Mouse (Mus musculus) midbrain, embryonic 15.5 days (tissue): ENCODE data around the gene Dot1l. TPM values are rescaled to one million over a fixed set of nuclear protein-coding genes. Genes with fewer than 3 reads are reported as not detected.
"Not testable (repeated sequence)": the region's sequence is repeated elsewhere in the genome, so short reads cannot be mapped to it uniquely, and the experiment has no call there.

Experiments
- ATAC-seq: fragments of 200-750 bp; cut with Nextera tagmentation; replicated peaks from 2 replicates; pipeline ENCODE4 v1.8.0; 2017; ENCODE audit warnings: moderate TSS enrichment
- H3K27ac ChIP-seq: fragments of 300-500 bp; sonication (generic); 2 replicates; pipeline ENCODE4 v1.5.1; 2015; ENCODE audit warnings: mild to moderate bottlenecking, inconsistent platforms
- H3K27me3 ChIP-seq: fragments of 300-500 bp; sonication (generic); replicated peaks from 2 replicates; pipeline ENCODE4 v1.6.1; 2015; ENCODE audit warnings: inconsistent platforms
- H3K36me3 ChIP-seq: fragments of 300-500 bp; sonication (generic); replicated peaks from 2 replicates; pipeline ENCODE4 v1.6.1; 2015; ENCODE audit warnings: inconsistent platforms
- H3K4me1 ChIP-seq: fragments of 300-500 bp; sonication (generic); 2 replicates; pipeline ENCODE4 v1.6.1; 2015; ENCODE audit warnings: inconsistent platforms
- H3K4me2 ChIP-seq: fragments of 300-500 bp; sonication (generic); 2 replicates; pipeline ENCODE4 v1.6.1; 2015; ENCODE audit warnings: inconsistent platforms, mild to moderate bottlenecking, moderate library complexity
- H3K4me3 ChIP-seq: fragments of 300-500 bp; sonication (generic); 2 replicates; pipeline ENCODE4 v1.5.1; 2015; ENCODE audit warnings: mild to moderate bottlenecking, inconsistent platforms
- H3K9ac ChIP-seq: fragments of 300-500 bp; sonication (generic); 2 replicates; pipeline ENCODE4 v1.6.1; 2015; ENCODE audit warnings: mild to moderate bottlenecking, inconsistent platforms
- H3K9me3 ChIP-seq: fragments of 300-500 bp; sonication (generic); 2 replicates; pipeline ENCODE4 v1.6.1; 2016; ENCODE audit warnings: inconsistent platforms
- WGBS: fragments of 180-500 bp; shearing (Covaris S2); methylation state at CpG from one replicate; pipeline ENCODE4 v1.1.7; 2015; ENCODE audit warnings: mixed read lengths; 5-methylcytosine and 5-hydroxymethylcytosine counted together
- polyA plus RNA-seq: library from polyadenylated mRNA; unstranded; fragments of >200 nt; fragmentation: Nextera tagmentation; extraction: Ambion mirVana; gene quantifications from 2 replicates; pipeline ENCODE4 v1.2.1, GENCODE M21; 2015

Gene Dot1l
- polyA plus RNA-seq, 1 experiment from 2014 or later = 25.9 TPM

GRCm38 (mm10) chr10:80807057-80807627 lies 52.1 kb downstream of the Dot1l start:
- H3K27ac ChIP-seq = peak overlapping the region; percentile 81
- peak; percentile 89 for ATAC-seq
- H3K4me1 ChIP-seq = peaks cover 37% of the 10 kb centered on the region
- peaks cover 31% of the 10 kb centered on the region for H3K27me3 ChIP-seq
- H3K9ac ChIP-seq = peak overlapping the region; percentile 45
- no peaks in the 10 kb centered on the region for H3K9me3 ChIP-seq
- H3K36me3 ChIP-seq = peaks cover 23% of the 10 kb centered on the region
- WGBS = 1% methylated on average over 58 of the region's 58 CpGs
- H3K4me3 ChIP-seq = peak overlapping the region; percentile 40
- H3K4me2 ChIP-seq = peak overlapping the region; percentile 71

DNA sequence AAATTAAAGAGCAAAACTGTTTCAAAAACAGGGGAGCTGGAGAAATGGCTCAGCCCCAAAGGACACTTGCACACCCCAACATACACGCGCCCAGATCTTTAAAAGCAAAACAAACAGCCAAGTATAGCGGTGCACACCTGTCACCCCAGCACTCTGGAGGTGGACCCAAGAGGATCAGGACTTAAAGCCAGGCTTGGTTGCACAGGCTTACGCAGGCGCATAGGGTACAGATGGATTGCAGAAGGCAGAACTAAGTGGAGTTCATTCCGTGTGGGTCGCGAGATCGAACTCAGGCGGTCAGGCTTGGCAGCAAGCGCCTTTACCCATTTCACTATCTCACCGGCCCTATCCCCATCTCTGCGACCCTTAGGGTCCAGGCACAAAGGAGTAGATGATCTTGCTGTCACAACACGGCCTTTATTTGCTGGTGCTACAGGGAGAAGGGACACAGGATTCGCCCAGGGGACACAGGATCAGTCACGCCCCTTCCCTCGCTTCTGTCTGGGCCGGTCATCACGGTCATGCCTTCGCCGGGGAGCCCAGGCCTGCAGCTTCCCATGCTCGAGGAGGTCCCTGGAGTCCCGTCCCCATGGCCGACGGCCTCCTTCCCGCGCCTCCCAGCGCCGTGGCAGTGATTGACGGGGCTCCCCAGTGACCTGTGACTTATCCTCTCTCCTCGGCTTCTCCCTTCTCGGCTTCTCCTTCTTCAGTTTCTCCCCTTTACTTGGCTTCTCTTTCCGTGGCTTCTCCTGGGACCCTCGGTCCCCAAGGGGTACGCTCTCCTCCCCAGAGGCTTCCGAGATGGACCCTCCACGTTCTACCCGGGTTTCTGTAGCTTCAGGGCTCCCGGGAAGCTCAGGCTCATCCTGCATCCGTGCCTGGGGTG lies 53.3 kb downstream of the Dot1l start:
- Histone ChIP-seq H3K4me2 (peak overlapping the region; percentile 71), H3K27ac (no peak overlapping the region), H3K4me1 (peaks cover 37% of the 10 kb centered on the region), H3K4me3 (no peak overlapping the region), H3K27me3 (peaks cover 31% of the 10 kb centered on the region), H3K9ac (peak overlapping the region; percentile 26; the same call in 1 of the 2 replicates), H3K9me3 (no peaks in the 10 kb centered on the region), H3K36me3 (peaks cover 11% of the 10 kb centered on the region)
- WGBS = 18% methylated on average over 40 of the region's 40 CpGs
- ATAC-seq = no peak

DNA sequence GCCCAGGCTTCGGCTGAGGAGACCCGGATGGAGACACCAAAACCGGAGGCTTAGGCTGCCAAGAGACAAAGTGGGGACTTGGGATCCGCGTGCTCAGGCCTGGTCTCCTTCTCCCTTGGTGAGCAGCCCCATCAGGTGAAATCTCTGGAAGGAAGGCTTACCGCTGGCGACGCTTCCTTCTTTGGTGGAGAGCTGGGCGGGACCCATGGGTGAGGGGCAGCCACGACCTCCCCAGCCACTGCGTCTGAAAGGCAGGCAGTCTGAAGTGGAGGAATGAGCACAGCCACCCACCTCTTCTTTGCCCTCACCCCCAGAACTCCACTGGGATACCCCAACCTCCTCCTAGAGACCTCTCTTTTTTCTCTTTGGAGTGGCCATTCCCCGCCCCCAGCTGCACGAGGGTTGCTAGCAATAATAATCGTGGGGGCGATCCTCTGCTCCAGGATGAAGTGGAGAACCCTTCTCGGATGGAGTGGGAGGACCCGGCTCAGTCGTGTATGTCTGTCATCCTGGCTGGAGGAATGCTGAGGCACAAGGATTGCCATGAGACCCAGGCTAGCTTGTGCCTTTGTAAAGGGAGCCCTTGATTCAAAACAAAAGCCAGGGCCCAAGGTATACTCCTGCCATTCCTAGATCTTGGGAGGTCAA lies 54.1 kb downstream of the Dot1l start:
- ATAC-seq = no peak
- H3K4me3 ChIP-seq = no peak overlapping the region
- peak overlapping the region; percentile 26; the same call in 1 of the 2 replicates for H3K9ac ChIP-seq
- WGBS = 9% methylated on average over 18 of the region's 18 CpGs
- H3K4me2 ChIP-seq = peak overlapping the region; percentile 71; the same call in 1 of the 2 replicates
- peaks cover 4% of the 10 kb centered on the region; the same call in 1 of the 2 replicates for H3K36me3 ChIP-seq
- no peak overlapping the region for H3K27ac ChIP-seq
- peaks cover 31% of the 10 kb centered on the region for H3K27me3 ChIP-seq
- H3K4me1 ChIP-seq = peaks cover 37% of the 10 kb centered on the region
- H3K9me3 ChIP-seq = no peaks in the 10 kb centered on the region

DNA sequence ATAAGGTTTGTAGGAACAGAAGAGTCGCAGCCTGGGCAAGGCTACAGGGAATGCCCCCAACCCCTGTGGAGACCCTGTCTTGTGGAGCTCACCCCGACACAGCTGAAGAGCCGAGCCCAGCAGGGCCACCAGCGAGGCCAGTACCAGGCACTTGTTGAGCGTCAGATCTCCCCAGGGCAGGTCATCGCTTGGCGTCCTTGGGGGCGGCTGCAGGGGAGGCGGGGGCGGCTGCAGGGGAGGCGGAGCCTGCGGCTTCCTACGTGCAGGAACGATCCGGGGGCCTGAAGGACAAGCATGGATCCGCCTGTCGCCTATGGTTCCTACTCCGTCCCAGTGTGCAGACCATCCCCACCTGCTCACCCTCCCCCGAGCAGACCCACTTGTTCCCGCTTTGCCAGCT lies 55.1 kb downstream of the Dot1l start:
- H3K27me3 ChIP-seq = peaks cover 28% of the 10 kb centered on the region
- H3K4me1 ChIP-seq = peaks cover 37% of the 10 kb centered on the region
- ATAC-seq = no peak
- no peak overlapping the region for H3K27ac ChIP-seq
- no peaks in the 10 kb centered on the region for H3K9me3 ChIP-seq
- no peak overlapping the region for H3K9ac ChIP-seq
- no peak overlapping the region for H3K4me3 ChIP-seq
- H3K36me3 ChIP-seq = no peaks in the 10 kb centered on the region
- WGBS = 2% methylated on average over 20 of the region's 20 CpGs
- no peak overlapping the region for H3K4me2 ChIP-seq

DNA sequence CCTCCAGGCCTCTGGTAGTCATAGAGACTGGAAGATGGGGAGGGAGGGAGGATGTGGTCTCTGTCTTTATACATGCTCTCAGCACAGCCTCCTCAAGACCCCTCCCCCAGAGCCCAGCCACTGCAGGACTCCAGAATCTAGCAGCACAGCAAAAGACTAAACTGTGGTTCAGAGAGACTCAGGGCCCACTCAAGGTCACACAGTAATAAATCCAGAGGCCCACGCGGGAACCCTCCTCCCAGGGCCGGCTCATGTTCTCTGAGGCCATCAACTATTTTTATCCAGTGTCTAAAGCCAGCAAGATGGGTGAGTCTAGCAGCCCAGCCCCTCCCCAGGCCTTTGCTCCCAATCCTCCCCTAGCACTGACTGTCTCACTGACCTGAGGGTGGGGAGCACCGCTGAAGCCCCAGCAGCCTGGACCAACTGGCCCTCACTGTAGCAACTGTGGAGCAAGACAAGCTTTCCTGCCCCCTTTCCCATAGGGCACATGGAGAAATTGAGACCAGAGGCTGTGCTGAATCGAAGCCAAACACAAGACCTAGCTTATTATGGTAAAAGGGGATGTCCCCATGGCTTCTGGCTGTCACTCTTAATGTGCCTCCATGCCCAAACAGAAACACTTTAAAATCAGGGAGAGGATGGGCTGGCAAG lies 57.5 kb downstream of the Dot1l start:
- H3K4me1 ChIP-seq = peaks cover 20% of the 10 kb centered on the region
- ATAC-seq = no peak
- H3K4me2 ChIP-seq = no peak overlapping the region
- peaks cover 25% of the 10 kb centered on the region for H3K27me3 ChIP-seq
- no peak overlapping the region for H3K4me3 ChIP-seq
- WGBS = 63% methylated on average over 5 of the region's 5 CpGs
- H3K27ac ChIP-seq = no peak overlapping the region
- no peaks in the 10 kb centered on the region for H3K36me3 ChIP-seq
- no peak overlapping the region for H3K9ac ChIP-seq
- H3K9me3 ChIP-seq = no peaks in the 10 kb centered on the region

- peaks cover 21% of the 10 kb centered on the region for H3K27me3 ChIP-seq
- peaks cover 12% of the 10 kb centered on the region for H3K4me1 ChIP-seq
- no peak within 1 kb of the TSS for H3K4me3 ChIP-seq
- no peak within 1 kb of the TSS for H3K9ac ChIP-seq
- ATAC-seq = no peak
- no peaks in the 10 kb centered on the region for H3K36me3 ChIP-seq
- 61% methylated on average over 4 of the region's 4 CpGs for WGBS
- no peak within 1 kb of the TSS for H3K4me2 ChIP-seq
- no peak within 1 kb of the TSS for H3K27ac ChIP-seq
- H3K9me3 ChIP-seq = no peaks in the 10 kb centered on the region
Observed at GRCm38 (mm10) chr10:80813366-80813765, 58.4 kb downstream of the Dot1l start, which contains the start of gene Jsrp1. Gene Jsrp1 (minus strand): TSS chr10:80813498.

- peaks cover 2% of the 10 kb centered on the region; the same call in 1 of the 2 replicates for H3K4me1 ChIP-seq
- H3K9me3 ChIP-seq = no peaks in the 10 kb centered on the region
- peaks cover 10% of the 10 kb centered on the region for H3K27me3 ChIP-seq
- no peak overlapping the region for H3K9ac ChIP-seq
- no peak for ATAC-seq
- no peak overlapping the region for H3K27ac ChIP-seq
- no peaks in the 10 kb centered on the region for H3K36me3 ChIP-seq
- H3K4me3 ChIP-seq = no peak overlapping the region
- H3K4me2 ChIP-seq = no peak overlapping the region
- 65% methylated on average over 7 of the region's 7 CpGs for WGBS
Observed at GRCm38 (mm10) chr10:80814800-80815199, 59.8 kb downstream of the Dot1l start.

DNA sequence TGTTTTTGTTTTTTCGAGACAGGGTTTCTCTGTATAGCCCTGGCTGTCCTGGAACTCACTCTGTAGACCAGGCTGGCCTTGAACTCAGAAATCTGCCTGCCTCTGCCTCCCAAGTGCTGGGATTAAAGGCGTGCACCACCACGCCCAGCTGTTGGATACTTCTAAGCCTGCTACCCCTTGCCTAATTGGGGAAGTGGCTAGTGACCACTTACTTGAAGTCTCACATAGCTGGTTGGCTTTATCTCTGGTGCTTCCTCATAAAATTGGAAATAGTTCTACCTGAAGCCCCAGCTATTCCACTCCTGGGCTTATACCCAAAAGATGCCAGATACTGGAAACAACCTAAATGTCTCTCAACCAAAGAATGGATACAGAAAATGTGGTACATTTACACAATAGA lies 61.3 kb downstream of the Dot1l start:
- not testable (repeated sequence) for H3K27me3 ChIP-seq, H3K4me3 ChIP-seq, H3K4me1 ChIP-seq, H3K9ac ChIP-seq, ATAC-seq, H3K36me3 ChIP-seq, H3K4me2 ChIP-seq, H3K9me3 ChIP-seq, H3K27ac ChIP-seq
- 77% methylated on average over 3 of the region's 3 CpGs for WGBS

- no peaks in the 10 kb centered on the region for H3K4me1 ChIP-seq
- ATAC-seq = no peak
- no peaks in the 10 kb centered on the region for H3K36me3 ChIP-seq
- H3K27ac ChIP-seq = no peak overlapping the region
- H3K4me2 ChIP-seq = no peak overlapping the region
- 72% methylated on average over 2 of the region's 2 CpGs for WGBS
- H3K9me3 ChIP-seq = no peaks in the 10 kb centered on the region
- no peaks in the 10 kb centered on the region for H3K27me3 ChIP-seq
- no peak overlapping the region for H3K4me3 ChIP-seq
- no peak overlapping the region for H3K9ac ChIP-seq
Observed at GRCm38 (mm10) chr10:80817164-80817563, 62.2 kb downstream of the Dot1l start.

GRCm38 (mm10) chr10:80817955-80818354 lies 62.9 kb downstream of the Dot1l start:
- H3K4me1 ChIP-seq, H3K4me2 ChIP-seq, H3K4me3 ChIP-seq, H3K27me3 ChIP-seq, H3K36me3 ChIP-seq, ATAC-seq, H3K9me3 ChIP-seq, H3K27ac ChIP-seq, H3K9ac ChIP-seq: not testable (repeated sequence)
- WGBS = 86% methylated on average over 7 of the region's 7 CpGs

DNA sequence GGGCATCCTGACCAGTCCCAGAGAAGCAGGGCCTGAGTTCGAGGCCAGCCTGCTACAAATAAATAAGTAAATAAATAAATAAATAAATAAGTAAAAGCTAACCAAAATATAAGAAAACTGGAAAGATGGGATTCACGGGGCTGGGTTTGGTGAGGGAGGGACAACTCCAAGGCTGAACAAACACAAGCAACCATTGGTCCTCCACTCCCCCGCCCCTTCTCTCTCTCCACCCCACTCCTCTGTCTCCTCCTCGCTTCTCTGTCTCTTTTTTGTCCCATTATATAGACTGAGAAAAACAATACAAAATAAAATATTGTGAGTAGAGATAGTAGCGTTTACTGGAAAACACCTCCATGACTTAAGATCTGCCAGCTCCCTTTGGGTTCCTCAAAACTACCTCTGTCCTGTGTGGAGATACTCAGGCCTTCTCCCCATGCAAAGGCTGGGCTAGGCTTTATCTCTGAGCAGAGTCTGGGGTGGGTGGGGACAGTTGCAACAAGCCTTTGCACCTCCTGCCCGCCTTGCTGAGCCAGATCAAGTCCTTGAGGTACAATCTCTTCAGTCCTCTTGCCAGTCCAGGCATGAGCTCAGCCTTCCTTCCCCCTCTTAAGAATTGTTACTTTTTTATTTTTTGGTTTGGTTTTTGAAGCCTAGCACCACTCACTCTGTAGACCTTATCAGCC lies 63.7 kb downstream of the Dot1l start:
- ATAC-seq = no peak
- Histone ChIP-seq H3K4me2 (no peak overlapping the region), H3K9me3 (no peaks in the 10 kb centered on the region), H3K27me3 (no peaks in the 10 kb centered on the region), H3K36me3 (no peaks in the 10 kb centered on the region), H3K27ac (no peak overlapping the region), H3K4me3 (no peak overlapping the region), H3K4me1 (no peaks in the 10 kb centered on the region), H3K9ac (no peak overlapping the region)
- 60% methylated on average over 6 of the region's 6 CpGs for WGBS
